Mouse (Mus musculus) limb, embryonic 13.5 days (tissue): ENCODE measurements around the gene Tead1. TPM values are rescaled to one million over a fixed set of nuclear protein-coding genes. Genes with fewer than 3 reads are reported as not detected.

Experiments
- ATAC-seq: fragments of 200-750 bp; cut with Nextera tagmentation; 2 replicates; pipeline ENCODE4 v1.8.0; 2017; ENCODE audit warnings: low read depth, moderate number of reproducible peaks, moderate TSS enrichment; ENCODE audit not compliant: low FRiP score
- H3K27ac ChIP-seq: fragments of 300-500 bp; sonication (generic); 2 replicates; pipeline ENCODE4 v1.5.1; 2015; ENCODE audit warnings: inconsistent platforms, mild to moderate bottlenecking, moderate library complexity
- H3K27me3 ChIP-seq: fragments of 300-500 bp; sonication (generic); 2 replicates; pipeline ENCODE4 v1.6.1; 2015; ENCODE audit warnings: mild to moderate bottlenecking, inconsistent platforms
- H3K36me3 ChIP-seq: fragments of 300-500 bp; sonication (generic); 2 replicates; pipeline ENCODE4 v1.6.1; 2015; ENCODE audit warnings: inconsistent platforms, mild to moderate bottlenecking, moderate library complexity
- H3K4me1 ChIP-seq: fragments of 300-500 bp; sonication (generic); 2 replicates; pipeline ENCODE4 v1.6.1; 2015; ENCODE audit warnings: inconsistent platforms
- H3K4me2 ChIP-seq: fragments of 300-500 bp; sonication (generic); replicated peaks from 2 replicates; pipeline ENCODE4 v1.6.1; 2015; ENCODE audit warnings: inconsistent platforms, mild to moderate bottlenecking, moderate library complexity
- H3K4me3 ChIP-seq: fragments of 300-500 bp; sonication (generic); 2 replicates; pipeline ENCODE4 v1.5.1; 2015; ENCODE audit warnings: moderate library complexity, mild to moderate bottlenecking, inconsistent platforms
- H3K9ac ChIP-seq: fragments of 300-500 bp; sonication (generic); 2 replicates; pipeline ENCODE4 v1.6.1; 2015; ENCODE audit warnings: mild to moderate bottlenecking, inconsistent platforms
- H3K9me3 ChIP-seq: fragments of 300-500 bp; sonication (generic); 2 replicates; pipeline ENCODE4 v1.6.1; 2016; ENCODE audit warnings: inconsistent platforms
- WGBS: fragments of 180-500 bp; shearing (Covaris S2); methylation state at CpG from one replicate; pipeline ENCODE4 v1.1.7; 2015; 5-methylcytosine and 5-hydroxymethylcytosine counted together
- polyA plus RNA-seq: library from polyadenylated mRNA; unstranded; fragments of >200 nt; fragmentation: Nextera tagmentation; extraction: Ambion mirVana; gene quantifications from 2 replicates; pipeline ENCODE4 v1.2.1, GENCODE M21; 2015

Tead1 gene
- polyA plus RNA-seq, result 30.8 and 33.8 TPM in 2 replicates

DNA sequence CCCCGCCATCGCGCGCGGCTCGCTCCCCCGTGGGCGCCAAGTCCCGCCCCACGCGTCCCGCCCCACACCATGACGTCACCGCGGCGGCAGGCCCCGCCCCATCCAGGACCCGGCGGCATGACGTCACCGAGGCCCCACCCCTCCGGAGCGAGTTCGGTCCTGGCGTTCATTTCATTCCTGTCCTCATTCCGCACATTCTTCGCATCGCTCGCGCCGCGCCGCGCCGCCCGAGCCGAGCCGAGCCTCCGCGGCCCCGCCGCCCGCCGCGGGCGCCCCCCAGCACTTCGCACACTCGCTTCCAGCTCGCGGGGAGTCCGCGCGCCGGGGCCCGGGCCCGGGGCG lies at the start of gene Tead1:
Gene Tead1, plus strand, starts transcription at position 148 of the 342 bp plus-strand sequence.
- ATAC-seq, result peak; percentile 81
- peak within 1 kb of the TSS; percentile 88 for H3K4me2 ChIP-seq

GRCm38 (mm10) chr7:112634505-112635213 lies 44.5 kb upstream of the Tead1 start:
- Histone ChIP-seq H3K27ac (no peak overlapping the region), H3K4me2 (no peak overlapping the region), H3K4me3 (no peak overlapping the region), H3K27me3 (no peaks in the 10 kb centered on the region), H3K4me1 (no peaks in the 10 kb centered on the region), H3K9me3 (0 out of 2 replicates have a peak, but pooled peaks cover 4% of the 10 kb centered on the region), H3K36me3 (no peaks in the 10 kb centered on the region), H3K9ac (no peak overlapping the region)
- no peak for ATAC-seq
- WGBS, result 78% methylated on average over 10 of the region's 10 CpGs

More for the DNA sequence above, at the start of gene Tead1:
- under 1% methylated on average over 52 of the region's 57 CpGs for WGBS
- peak within 1 kb of the TSS; percentile 97 for H3K27ac ChIP-seq
- H3K27me3 ChIP-seq, result peaks cover 2% of the 10 kb centered on the region; the same call in 1 of the 2 replicates
- peak within 1 kb of the TSS; percentile 97 for H3K9ac ChIP-seq
- peaks cover 4% of the 10 kb centered on the region for H3K9me3 ChIP-seq
- peak within 1 kb of the TSS; percentile 85 for H3K4me3 ChIP-seq
- no peaks in the 10 kb centered on the region for H3K36me3 ChIP-seq
- peaks cover 35% of the 10 kb centered on the region for H3K4me1 ChIP-seq

GRCm38 (mm10) chr7:112635936-112636335 lies 43.2 kb upstream of the Tead1 start:
- no peak for ATAC-seq
- Histone ChIP-seq H3K36me3 (no peaks in the 10 kb centered on the region), H3K4me3 (no peak overlapping the region), H3K27ac (no peak overlapping the region), H3K9me3 (0 out of 2 replicates have a peak, but pooled peaks cover 4% of the 10 kb centered on the region), H3K27me3 (no peaks in the 10 kb centered on the region), H3K9ac (no peak overlapping the region), H3K4me1 (no peaks in the 10 kb centered on the region), H3K4me2 (no peak overlapping the region)
- WGBS, result 94% methylated on average over 2 of the region's 2 CpGs

DNA sequence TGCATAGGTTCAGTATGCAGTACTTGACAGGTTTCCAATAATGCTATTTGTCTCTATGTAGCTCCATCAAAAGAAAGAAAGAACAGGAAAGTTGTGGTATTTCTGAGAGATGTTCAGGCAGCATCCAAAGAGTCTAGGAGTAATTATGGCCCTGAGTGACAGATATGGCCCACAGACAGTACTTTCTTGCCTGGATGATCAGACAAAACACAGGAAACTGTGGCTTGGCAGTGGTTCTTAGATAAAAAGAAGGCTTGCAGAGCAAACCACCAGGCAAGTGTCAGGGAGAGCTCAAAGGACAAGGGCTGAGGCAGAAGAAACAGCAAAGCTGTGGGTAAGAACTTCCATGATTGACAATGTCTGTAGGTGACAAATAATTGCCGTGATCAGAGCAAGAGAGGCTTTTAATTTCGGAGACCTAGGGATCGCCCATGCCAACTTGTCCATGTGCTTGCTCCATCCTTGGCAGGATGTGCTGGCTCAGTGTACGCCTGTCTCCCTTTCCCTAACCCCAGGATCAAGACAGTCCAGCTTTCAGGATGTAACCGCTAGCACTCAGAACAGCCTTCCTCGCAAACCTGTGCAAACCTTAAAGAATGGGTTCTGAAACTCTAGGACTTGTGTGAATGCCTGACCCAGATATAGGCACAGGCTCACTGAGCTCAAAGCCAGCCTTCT lies 35.1 kb upstream of the Tead1 start:
- Histone ChIP-seq H3K4me3 (no peak overlapping the region), H3K4me2 (no peak overlapping the region), H3K27me3 (no peaks in the 10 kb centered on the region), H3K36me3 (no peaks in the 10 kb centered on the region), H3K4me1 (0 out of 2 replicates have a peak, but pooled peaks cover 2% of the 10 kb centered on the region), H3K27ac (no peak overlapping the region), H3K9me3 (no peaks in the 10 kb centered on the region), H3K9ac (no peak overlapping the region)
- no peak for ATAC-seq
- 91% methylated on average over 6 of the region's 6 CpGs for WGBS

DNA sequence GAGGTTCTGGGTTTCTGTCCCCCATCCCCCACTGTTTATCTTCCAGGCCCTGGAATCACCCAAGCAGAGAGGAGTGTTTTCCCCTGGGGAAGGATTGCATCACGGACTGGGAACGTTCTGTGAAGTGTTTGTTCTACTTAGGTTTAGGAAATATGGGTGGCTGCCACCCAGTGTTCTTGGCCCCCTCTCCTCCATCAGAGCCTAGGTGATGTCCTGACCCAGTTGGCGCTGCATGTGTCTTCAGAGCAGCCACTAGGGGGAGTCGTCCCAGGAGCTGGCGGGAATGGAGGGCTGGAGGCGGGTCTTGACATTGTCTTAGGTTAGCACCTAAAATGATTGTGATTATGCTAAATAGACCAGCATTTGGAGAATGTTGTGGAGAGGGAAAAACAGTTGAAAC lies 34.4 kb upstream of the Tead1 start:
- Histone ChIP-seq H3K36me3 (no peaks in the 10 kb centered on the region), H3K9ac (no peak overlapping the region), H3K4me3 (no peak overlapping the region), H3K4me1 (0 out of 2 replicates have a peak, but pooled peaks cover 2% of the 10 kb centered on the region), H3K9me3 (no peaks in the 10 kb centered on the region), H3K4me2 (no peak overlapping the region), H3K27me3 (no peaks in the 10 kb centered on the region), H3K27ac (no peak overlapping the region)
- no peak for ATAC-seq
- 83% methylated on average over 6 of the region's 6 CpGs for WGBS

DNA sequence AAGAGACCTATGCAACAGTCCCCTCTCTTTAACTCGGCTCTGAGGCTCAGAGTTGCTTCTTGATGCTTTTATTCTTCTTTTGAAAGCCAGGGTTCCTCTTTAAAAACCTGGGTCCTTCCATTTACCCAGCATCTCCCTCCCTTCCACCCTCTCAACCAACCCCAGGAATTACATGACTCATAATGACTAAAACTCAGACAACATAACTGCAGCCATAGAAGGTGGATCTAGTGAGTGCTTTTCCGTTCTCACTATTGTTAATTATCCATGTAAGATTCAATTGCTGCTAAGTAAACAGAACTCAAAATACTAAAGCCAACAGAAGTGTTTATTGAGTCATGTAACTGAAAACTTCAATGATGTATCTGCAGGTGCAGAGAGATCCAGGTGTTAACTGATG lies 33.4 kb upstream of the Tead1 start:
- no peak overlapping the region for H3K27ac ChIP-seq
- H3K27me3 ChIP-seq, result no peaks in the 10 kb centered on the region
- no peak overlapping the region for H3K4me2 ChIP-seq
- no peak for ATAC-seq
- H3K36me3 ChIP-seq, result no peaks in the 10 kb centered on the region
- 80% methylated on average over 2 of the region's 2 CpGs for WGBS
- 0 out of 2 replicates have a peak, but pooled peaks cover 2% of the 10 kb centered on the region for H3K4me1 ChIP-seq
- H3K9ac ChIP-seq, result no peak overlapping the region
- no peaks in the 10 kb centered on the region for H3K9me3 ChIP-seq
- no peak overlapping the region for H3K4me3 ChIP-seq

GRCm38 (mm10) chr7:112647417-112647816 lies 31.7 kb upstream of the Tead1 start:
- 0 out of 2 replicates have a peak, but pooled peaks cover 3% of the 10 kb centered on the region for H3K9me3 ChIP-seq
- no peak for ATAC-seq
- no peaks in the 10 kb centered on the region for H3K4me1 ChIP-seq
- no peaks in the 10 kb centered on the region for H3K36me3 ChIP-seq
- no peak overlapping the region for H3K4me3 ChIP-seq
- no peak overlapping the region for H3K9ac ChIP-seq
- WGBS, result 93% methylated on average over 4 of the region's 4 CpGs
- no peak overlapping the region for H3K4me2 ChIP-seq
- no peak overlapping the region for H3K27ac ChIP-seq
- H3K27me3 ChIP-seq, result no peaks in the 10 kb centered on the region

- H3K36me3 ChIP-seq, result no peaks in the 10 kb centered on the region
- peaks cover 12% of the 10 kb centered on the region for H3K4me1 ChIP-seq
- WGBS, result 32% methylated on average over 9 of the region's 9 CpGs
- ATAC-seq, result no peak
- H3K4me2 ChIP-seq, result no peak overlapping the region
- no peak overlapping the region for H3K27ac ChIP-seq
- H3K27me3 ChIP-seq, result no peaks in the 10 kb centered on the region
- H3K9me3 ChIP-seq, result 0 out of 2 replicates have a peak, but pooled peaks cover 3% of the 10 kb centered on the region
- H3K9ac ChIP-seq, result no peak overlapping the region
- no peak overlapping the region for H3K4me3 ChIP-seq
Observed at GRCm38 (mm10) chr7:112656141-112656662, 22.9 kb upstream of the Tead1 start.

GRCm38 (mm10) chr7:112658939-112659338 lies 20.2 kb upstream of the Tead1 start:
- WGBS, result 91% methylated on average over 3 of the region's 3 CpGs
- peaks cover 30% of the 10 kb centered on the region for H3K4me1 ChIP-seq
- no peak overlapping the region for H3K9ac ChIP-seq
- H3K9me3 ChIP-seq, result no peaks in the 10 kb centered on the region
- H3K27ac ChIP-seq, result no peak overlapping the region
- ATAC-seq, result no peak
- no peaks in the 10 kb centered on the region for H3K27me3 ChIP-seq
- H3K4me3 ChIP-seq, result no peak overlapping the region
- no peak overlapping the region for H3K4me2 ChIP-seq
- no peaks in the 10 kb centered on the region for H3K36me3 ChIP-seq

GRCm38 (mm10) chr7:112659816-112660215 lies 19.3 kb upstream of the Tead1 start:
- Histone ChIP-seq H3K4me3 (no peak overlapping the region), H3K4me2 (no peak overlapping the region), H3K9me3 (no peaks in the 10 kb centered on the region), H3K9ac (no peak overlapping the region), H3K27me3 (no peaks in the 10 kb centered on the region), H3K4me1 (peaks cover 39% of the 10 kb centered on the region), H3K36me3 (no peaks in the 10 kb centered on the region), H3K27ac (no peak overlapping the region)
- no peak for ATAC-seq
- 39% methylated on average over 5 of the region's 5 CpGs for WGBS

GRCm38 (mm10) chr7:112660325-112660724 lies 18.8 kb upstream of the Tead1 start:
- Histone ChIP-seq H3K27me3 (no peaks in the 10 kb centered on the region), H3K9ac (no peak overlapping the region), H3K36me3 (no peaks in the 10 kb centered on the region), H3K4me1 (peaks cover 39% of the 10 kb centered on the region), H3K27ac (no peak overlapping the region), H3K4me2 (no peak overlapping the region), H3K4me3 (no peak overlapping the region), H3K9me3 (no peaks in the 10 kb centered on the region)
- no peak for ATAC-seq
- WGBS, result 33% methylated on average over 1 of the region's 1 CpGs
